Mouse (Mus musculus) testis, adult 2 months (tissue): ENCODE results near the gene M1ap.

Experiments used
- CTCF ChIP-seq: fragments of 200-500 bp; IDR thresholded peaks from 2 replicates; pipeline ENCODE4 v1.5.1; 2012; ENCODE audit warnings: low read depth, mild to moderate bottlenecking, inconsistent platforms, low read length, moderate library complexity; ENCODE audit not compliant: control insufficient read depth, insufficient read depth, insufficient replicate concordance
- POLR2A ChIP-seq: fragments of 200-500 bp; IDR thresholded peaks from 2 replicates; pipeline ENCODE4 v1.6.1; 2012; ENCODE audit warnings: low read depth, mild to moderate bottlenecking, inconsistent platforms, low read length, moderate library complexity; ENCODE audit not compliant: control insufficient read depth

- TF ChIP-seq CTCF (no peak), POLR2A (no peak)
These were observed 50.9 kb downstream of the M1ap start for GRCm38 (mm10) chr6:82997511-82998102.
